Mouse (Mus musculus) erythroblast, embryonic 14.5 days (primary cell): Measurements from ENCODE around the gene Frmd5.

Experiments used
- GATA1 ChIP-seq: IDR thresholded peaks from 2 replicates; pipeline ENCODE4 v1.6.1; 2012; ENCODE audit warnings: low read length, inconsistent platforms, mixed read lengths
- TAL1 ChIP-seq: IDR thresholded peaks from 3 replicates; pipeline ENCODE4 v1.6.1; 2012; ENCODE audit warnings: low read length, inconsistent platforms, mixed read lengths

DNA sequence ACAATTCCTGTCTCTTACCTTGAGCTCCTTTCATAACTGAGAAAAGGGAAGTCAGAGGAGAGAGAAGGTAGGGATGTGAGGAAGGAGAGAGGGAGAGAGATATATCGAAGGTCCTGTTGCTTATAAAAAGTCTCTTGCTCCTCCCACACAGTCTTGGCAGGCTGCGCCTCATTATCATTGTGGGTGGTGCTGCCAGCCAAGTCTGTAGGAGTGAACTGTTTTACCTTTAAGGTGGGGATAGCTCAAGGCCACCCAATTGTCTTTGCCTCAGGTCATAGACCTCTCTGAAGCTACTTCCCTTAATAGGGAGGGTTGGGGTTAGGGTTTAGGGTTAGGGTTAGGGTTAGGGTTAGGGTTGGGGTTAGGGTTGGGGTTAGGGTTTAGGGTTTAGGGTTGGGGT is 284.9 kb downstream of the Frmd5 start:
- TF ChIP-seq GATA1 = no peak
- no peak for TF ChIP-seq TAL1
